Mouse (Mus musculus): ENCODE measurements around the gene Jtb. TPM values are rescaled to one million over a fixed set of nuclear protein-coding genes. Genes with fewer than 3 reads are reported as not detected.

Jtb gene
- polyA plus RNA-seq, 1 experiment from 2014 or later = 97.8 TPM

- 94% methylated on average over 22 of the region's 22 CpGs for WGBS
- H3K36me3 ChIP-seq (ENCODE audit: control insufficient read depth, insufficient read depth, low read length) = peaks cover 13% of the 10 kb centered on the region
Observed at GRCm38 (mm10) chr3:90273855-90274254, 42.5 kb downstream of the Jtb start.

GRCm38 (mm10) chr3:90275286-90275685 is 43.9 kb downstream of the Jtb start:
- H3K27me3 ChIP-seq (replicated peaks; ENCODE audit: control insufficient read depth, insufficient read depth, low read length) = no peaks in the 10 kb centered on the region
- 92% methylated on average over 11 of the region's 11 CpGs for WGBS
- no peak for DNase-seq (ENCODE audit: low spot score)

More at GRCm38 (mm10) chr3:90273855-90274254, 42.5 kb downstream of the Jtb start:
- H3K9ac ChIP-seq (ENCODE audit: low read depth, low read length) = no peak overlapping the region
- H3K4me2 ChIP-seq = no peak overlapping the region
- H3K4me3 ChIP-seq (ENCODE audit: low read depth, low read length) = no peak overlapping the region
- H3K27me3 ChIP-seq (replicated peaks; ENCODE audit: control insufficient read depth, insufficient read depth, low read length) = no peaks in the 10 kb centered on the region
- no peak overlapping the region for H3K27ac ChIP-seq (ENCODE audit: low read depth, low read length)
- ATAC-seq (replicated peaks; ENCODE audit: low FRiP score) (no peak), DNase-seq (ENCODE audit: low spot score) (no peak)
- H3K9me3 ChIP-seq (ENCODE audit: control insufficient read depth, low read length) = no peaks in the 10 kb centered on the region
- H3K4me1 ChIP-seq (replicated peaks; ENCODE audit: control insufficient read depth, insufficient read depth, low read length) = peaks cover 3% of the 10 kb centered on the region

GRCm38 (mm10) chr3:90276858-90277257 is 45.5 kb downstream of the Jtb start:
- Histone ChIP-seq H3K27ac (ENCODE audit: low read depth, low read length) (no peak overlapping the region), H3K27me3 (replicated peaks; ENCODE audit: control insufficient read depth, insufficient read depth, low read length) (no peaks in the 10 kb centered on the region), H3K4me1 (replicated peaks; ENCODE audit: control insufficient read depth, insufficient read depth, low read length) (no peaks in the 10 kb centered on the region; the same call in 1 of the 2 replicates), H3K9me3 (ENCODE audit: control insufficient read depth, low read length) (no peaks in the 10 kb centered on the region), H3K4me2 (peak overlapping the region; percentile 2; the same call in 1 of the 2 replicates), H3K9ac (ENCODE audit: low read depth, low read length) (no peak overlapping the region), H3K36me3 (ENCODE audit: control insufficient read depth, insufficient read depth, low read length) (peaks cover 19% of the 10 kb centered on the region), H3K4me3 (ENCODE audit: low read depth, low read length) (no peak overlapping the region)
- ATAC-seq (replicated peaks; ENCODE audit: low FRiP score) = no peak
- 57% methylated on average over 16 of the region's 16 CpGs for WGBS
- DNase-seq (ENCODE audit: low spot score) = no peak

More at GRCm38 (mm10) chr3:90275286-90275685, 43.9 kb downstream of the Jtb start:
- ATAC-seq (replicated peaks; ENCODE audit: low FRiP score) = no peak
- Histone ChIP-seq H3K9me3 (ENCODE audit: control insufficient read depth, low read length) (no peaks in the 10 kb centered on the region), H3K36me3 (ENCODE audit: control insufficient read depth, insufficient read depth, low read length) (peaks cover 22% of the 10 kb centered on the region), H3K4me3 (ENCODE audit: low read depth, low read length) (no peak overlapping the region), H3K4me2 (no peak overlapping the region), H3K4me1 (replicated peaks; ENCODE audit: control insufficient read depth, insufficient read depth, low read length) (no peaks in the 10 kb centered on the region; the same call in 1 of the 2 replicates), H3K27ac (ENCODE audit: low read depth, low read length) (no peak overlapping the region), H3K9ac (ENCODE audit: low read depth, low read length) (no peak overlapping the region)

- Histone ChIP-seq H3K4me1 (replicated peaks; ENCODE audit: control insufficient read depth, insufficient read depth, low read length) (no peaks in the 10 kb centered on the region; the same call in 1 of the 2 replicates), H3K27ac (ENCODE audit: low read depth, low read length) (no peak overlapping the region), H3K36me3 (ENCODE audit: control insufficient read depth, insufficient read depth, low read length) (peaks cover 12% of the 10 kb centered on the region; the same call in 1 of the 2 replicates), H3K9ac (ENCODE audit: low read depth, low read length) (no peak overlapping the region), H3K4me2 (no peak overlapping the region), H3K9me3 (ENCODE audit: control insufficient read depth, low read length) (no peaks in the 10 kb centered on the region), H3K27me3 (replicated peaks; ENCODE audit: control insufficient read depth, insufficient read depth, low read length) (no peaks in the 10 kb centered on the region), H3K4me3 (ENCODE audit: low read depth, low read length) (no peak overlapping the region)
- ATAC-seq (replicated peaks; ENCODE audit: low FRiP score) (no peak), DNase-seq (ENCODE audit: low spot score) (no peak)
- WGBS = 84% methylated on average over 9 of the region's 9 CpGs
Observed at GRCm38 (mm10) chr3:90277793-90278192, 46.4 kb downstream of the Jtb start.

GRCm38 (mm10) chr3:90278211-90278610 is 46.8 kb downstream of the Jtb start:
- Histone ChIP-seq H3K27me3 (replicated peaks; ENCODE audit: control insufficient read depth, insufficient read depth, low read length) (no peaks in the 10 kb centered on the region), H3K9me3 (ENCODE audit: control insufficient read depth, low read length) (no peaks in the 10 kb centered on the region), H3K4me3 (ENCODE audit: low read depth, low read length) (no peak overlapping the region), H3K4me1 (replicated peaks; ENCODE audit: control insufficient read depth, insufficient read depth, low read length) (no peaks in the 10 kb centered on the region; the same call in 1 of the 2 replicates), H3K36me3 (ENCODE audit: control insufficient read depth, insufficient read depth, low read length) (peaks cover 12% of the 10 kb centered on the region; the same call in 1 of the 2 replicates), H3K4me2 (no peak overlapping the region), H3K9ac (ENCODE audit: low read depth, low read length) (no peak overlapping the region), H3K27ac (ENCODE audit: low read depth, low read length) (no peak overlapping the region)
- DNase-seq (ENCODE audit: low spot score) = no peak
- 96% methylated on average over 10 of the region's 10 CpGs for WGBS
- ATAC-seq (replicated peaks; ENCODE audit: low FRiP score) = no peak

GRCm38 (mm10) chr3:90279216-90279615 is 47.8 kb downstream of the Jtb start:
- no peak overlapping the region for H3K9ac ChIP-seq (ENCODE audit: low read depth, low read length)
- no peaks in the 10 kb centered on the region for H3K9me3 ChIP-seq (ENCODE audit: control insufficient read depth, low read length)
- no peaks in the 10 kb centered on the region for H3K27me3 ChIP-seq (replicated peaks; ENCODE audit: control insufficient read depth, insufficient read depth, low read length)
- no peak overlapping the region for H3K27ac ChIP-seq (ENCODE audit: low read depth, low read length)
- no peaks in the 10 kb centered on the region; the same call in 1 of the 2 replicates for H3K4me1 ChIP-seq (replicated peaks; ENCODE audit: control insufficient read depth, insufficient read depth, low read length)
- H3K36me3 ChIP-seq (ENCODE audit: control insufficient read depth, insufficient read depth, low read length) = peaks cover 12% of the 10 kb centered on the region; the same call in 1 of the 2 replicates
- DNase-seq (ENCODE audit: low spot score) (no peak), ATAC-seq (replicated peaks; ENCODE audit: low FRiP score) (no peak)
- H3K4me3 ChIP-seq (ENCODE audit: low read depth, low read length) = no peak overlapping the region
- WGBS = 89% methylated on average over 9 of the region's 9 CpGs
- no peak overlapping the region for H3K4me2 ChIP-seq

- DNase-seq (ENCODE audit: low spot score) (no peak), ATAC-seq (replicated peaks; ENCODE audit: low FRiP score) (no peak)
- H3K36me3 ChIP-seq (ENCODE audit: control insufficient read depth, insufficient read depth, low read length) = peaks cover 12% of the 10 kb centered on the region; the same call in 1 of the 2 replicates
- H3K4me2 ChIP-seq = no peak overlapping the region
- no peaks in the 10 kb centered on the region for H3K9me3 ChIP-seq (ENCODE audit: control insufficient read depth, low read length)
- H3K27me3 ChIP-seq (replicated peaks; ENCODE audit: control insufficient read depth, insufficient read depth, low read length) = no peaks in the 10 kb centered on the region
- WGBS = 90% methylated on average over 7 of the region's 7 CpGs
- no peak overlapping the region for H3K27ac ChIP-seq (ENCODE audit: low read depth, low read length)
- H3K4me3 ChIP-seq (ENCODE audit: low read depth, low read length) = no peak overlapping the region
- no peak overlapping the region for H3K9ac ChIP-seq (ENCODE audit: low read depth, low read length)
- H3K4me1 ChIP-seq (replicated peaks; ENCODE audit: control insufficient read depth, insufficient read depth, low read length) = no peaks in the 10 kb centered on the region; the same call in 1 of the 2 replicates
Observed at GRCm38 (mm10) chr3:90279743-90280142, 48.3 kb downstream of the Jtb start.

- no peaks in the 10 kb centered on the region for H3K9me3 ChIP-seq (ENCODE audit: control insufficient read depth, low read length)
- ATAC-seq (replicated peaks; ENCODE audit: low FRiP score) (no peak), DNase-seq (ENCODE audit: low spot score) (no peak)
- no peaks in the 10 kb centered on the region; the same call in 1 of the 2 replicates for H3K4me1 ChIP-seq (replicated peaks; ENCODE audit: control insufficient read depth, insufficient read depth, low read length)
- H3K27ac ChIP-seq (ENCODE audit: low read depth, low read length) = no peak overlapping the region
- H3K36me3 ChIP-seq (ENCODE audit: control insufficient read depth, insufficient read depth, low read length) = peaks cover 12% of the 10 kb centered on the region; the same call in 1 of the 2 replicates
- H3K9ac ChIP-seq (ENCODE audit: low read depth, low read length) = no peak overlapping the region
- H3K27me3 ChIP-seq (replicated peaks; ENCODE audit: control insufficient read depth, insufficient read depth, low read length) = no peaks in the 10 kb centered on the region
- 91% methylated on average over 9 of the region's 9 CpGs for WGBS
- H3K4me3 ChIP-seq (ENCODE audit: low read depth, low read length) = no peak overlapping the region
- H3K4me2 ChIP-seq = no peak overlapping the region
Observed at GRCm38 (mm10) chr3:90280708-90281107, 49.3 kb downstream of the Jtb start.

GRCm38 (mm10) chr3:90284150-90284549 is 52.8 kb downstream of the Jtb start:
- Histone ChIP-seq H3K27me3 (replicated peaks; ENCODE audit: control insufficient read depth, insufficient read depth, low read length) (no peaks in the 10 kb centered on the region), H3K4me1 (replicated peaks; ENCODE audit: control insufficient read depth, insufficient read depth, low read length) (no peaks in the 10 kb centered on the region), H3K36me3 (ENCODE audit: control insufficient read depth, insufficient read depth, low read length) (peaks cover 8% of the 10 kb centered on the region; the same call in 1 of the 2 replicates), H3K9me3 (ENCODE audit: control insufficient read depth, low read length) (no peaks in the 10 kb centered on the region), H3K27ac (ENCODE audit: low read depth, low read length) (no peak overlapping the region), H3K4me3 (ENCODE audit: low read depth, low read length) (no peak overlapping the region), H3K4me2 (no peak overlapping the region), H3K9ac (ENCODE audit: low read depth, low read length) (no peak overlapping the region)
- DNase-seq (ENCODE audit: low spot score) = no peak
- ATAC-seq (replicated peaks; ENCODE audit: low FRiP score) = no peak
- WGBS = 96% methylated on average over 2 of the region's 2 CpGs

Data from liver, embryonic 11.5 days (tissue).